Mouse (Mus musculus): ENCODE results near the gene Zbtb20.

Zbtb20 gene

GRCm38 (mm10) chr16:43482738-43483137 lies 607.1 kb downstream of the Zbtb20 start:
- DNase-seq (ENCODE audit: low spot score in 2 of 2): no peak

GRCm38 (mm10) chr16:43484400-43484799 lies 608.7 kb downstream of the Zbtb20 start:
- DNase-seq (ENCODE audit: low spot score in 2 of 2): no peak

DNA sequence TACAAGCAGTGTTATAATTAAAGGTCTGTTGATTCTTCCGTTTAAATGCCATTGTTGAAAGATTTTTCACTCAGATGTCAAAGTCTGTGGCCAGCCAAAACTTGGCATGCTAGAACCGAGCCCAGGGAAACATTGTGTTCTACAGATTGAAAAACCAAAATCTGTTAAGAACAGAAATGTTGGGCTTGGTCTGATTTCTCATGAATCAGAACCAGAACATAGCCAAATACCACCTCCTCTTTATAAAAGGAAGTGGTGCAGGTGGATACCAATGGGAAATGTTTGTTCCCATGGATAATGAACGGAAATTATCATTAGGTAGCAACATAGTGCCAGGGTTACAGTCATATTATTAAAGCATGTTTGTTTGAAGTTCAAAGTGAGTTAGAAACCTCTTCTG lies 613.7 kb downstream of the Zbtb20 start:
- no peak for DNase-seq (ENCODE audit: low spot score in 2 of 2)

DNA sequence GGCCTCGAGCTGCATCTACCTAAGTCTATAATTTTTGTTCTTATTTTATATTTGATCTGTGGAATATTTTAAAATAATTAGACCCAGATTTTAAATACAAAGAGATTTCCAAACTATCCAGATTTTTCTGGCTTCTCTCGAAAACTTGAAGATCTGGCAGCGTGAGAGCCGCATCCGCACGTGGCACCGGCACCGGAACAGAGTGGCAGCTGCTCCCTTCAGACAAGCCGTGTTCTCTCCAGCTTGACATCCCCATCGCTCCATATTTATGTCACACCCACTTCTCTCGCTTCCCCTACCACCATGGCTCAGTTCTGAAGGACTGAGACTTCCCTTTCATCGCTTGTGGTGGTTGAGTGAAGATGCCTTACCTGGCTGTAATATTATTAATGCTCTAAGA lies 614.3 kb downstream of the Zbtb20 start:
- no peak for DNase-seq (ENCODE audit: low spot score in 2 of 2)

- DNase-seq (ENCODE audit: low spot score in 2 of 2): no peak
Observed at GRCm38 (mm10) chr16:43492863-43493262, 617.2 kb downstream of the Zbtb20 start.

- DNase-seq (ENCODE audit: low spot score in 2 of 2): no peak
Observed at GRCm38 (mm10) chr16:43493596-43494385, 618.1 kb downstream of the Zbtb20 start.

DNA sequence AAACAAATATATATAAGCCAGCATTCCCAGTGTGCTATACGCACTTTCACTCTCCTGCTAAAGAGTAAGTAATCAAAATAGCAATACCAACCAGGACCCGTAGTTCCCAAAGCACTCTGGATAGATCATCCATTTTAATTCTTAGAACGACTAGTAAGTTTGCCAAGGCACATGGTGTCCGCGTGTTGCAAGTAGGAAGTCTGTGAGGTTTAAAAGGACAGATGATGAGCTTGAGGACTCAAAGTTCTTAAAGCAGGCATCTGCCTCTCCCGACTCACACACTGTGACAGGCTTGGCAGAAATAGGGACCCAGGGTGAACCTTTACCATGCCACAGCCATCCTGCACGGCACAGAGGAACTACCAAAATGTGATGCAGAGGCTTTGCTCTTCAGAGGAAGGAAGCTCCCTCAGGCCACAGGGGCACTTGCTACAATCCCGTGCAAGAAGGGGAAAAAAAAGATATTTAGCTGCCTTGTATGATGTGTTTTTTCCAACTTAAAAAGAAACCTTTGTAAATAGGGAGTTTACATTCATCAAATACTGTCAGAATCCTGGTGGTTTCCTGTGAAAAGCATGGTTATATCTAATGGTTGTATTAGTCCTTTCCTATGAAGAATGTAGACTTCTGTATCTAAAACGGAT lies 619.6 kb downstream of the Zbtb20 start:
- DNase-seq (ENCODE audit: low spot score in 2 of 2): no peak

- DNase-seq (ENCODE audit: low spot score in 2 of 2): no peak
Observed at GRCm38 (mm10) chr16:43497093-43497492, 621.4 kb downstream of the Zbtb20 start.

- DNase-seq (ENCODE audit: low spot score in 2 of 2): no peak
Observed at GRCm38 (mm10) chr16:43500132-43500853, 624.6 kb downstream of the Zbtb20 start.

DNA sequence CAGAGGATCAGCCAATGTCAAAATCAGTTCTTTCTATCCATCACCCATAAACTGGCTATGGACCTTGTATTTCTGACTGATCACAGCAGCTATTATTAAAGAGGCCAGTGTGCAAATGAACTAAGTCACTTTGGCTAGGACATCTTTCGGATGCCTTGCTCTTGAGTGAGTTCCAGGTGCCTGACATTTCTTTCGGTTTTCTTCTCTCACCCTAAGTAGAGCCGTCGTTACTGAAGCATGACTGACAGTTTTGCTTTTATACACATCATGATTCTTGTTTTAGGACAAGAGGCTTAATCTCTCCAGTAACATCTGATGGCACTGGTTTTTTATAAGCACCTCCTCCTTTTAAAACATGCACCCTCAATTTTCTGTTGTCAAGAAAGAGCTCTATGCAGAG lies 625.6 kb downstream of the Zbtb20 start:
- DNase-seq (ENCODE audit: low spot score in 2 of 2): no peak

- no peak for DNase-seq (ENCODE audit: low spot score in 2 of 2)
Observed at GRCm38 (mm10) chr16:43502339-43503009, 626.8 kb downstream of the Zbtb20 start.

- DNase-seq (ENCODE audit: low spot score in 2 of 2): no peak
Observed at GRCm38 (mm10) chr16:43503010-43503635, 627.4 kb downstream of the Zbtb20 start.

- no peak for DNase-seq (ENCODE audit: low spot score in 2 of 2)
Observed at GRCm38 (mm10) chr16:43503636-43504010, 627.9 kb downstream of the Zbtb20 start.

- peak in 1 of 2 experiments; percentile 65 for DNase-seq (ENCODE audit: low spot score in 2 of 2)
Observed at GRCm38 (mm10) chr16:43504151-43504550, 628.5 kb downstream of the Zbtb20 start.

GRCm38 (mm10) chr16:43504556-43504955 lies 628.9 kb downstream of the Zbtb20 start:
- no peak for DNase-seq (ENCODE audit: low spot score in 2 of 2)

GRCm38 (mm10) chr16:43505314-43505950 lies 629.8 kb downstream of the Zbtb20 start:
- no peak for DNase-seq (ENCODE audit: low spot score in 2 of 2)

DNA sequence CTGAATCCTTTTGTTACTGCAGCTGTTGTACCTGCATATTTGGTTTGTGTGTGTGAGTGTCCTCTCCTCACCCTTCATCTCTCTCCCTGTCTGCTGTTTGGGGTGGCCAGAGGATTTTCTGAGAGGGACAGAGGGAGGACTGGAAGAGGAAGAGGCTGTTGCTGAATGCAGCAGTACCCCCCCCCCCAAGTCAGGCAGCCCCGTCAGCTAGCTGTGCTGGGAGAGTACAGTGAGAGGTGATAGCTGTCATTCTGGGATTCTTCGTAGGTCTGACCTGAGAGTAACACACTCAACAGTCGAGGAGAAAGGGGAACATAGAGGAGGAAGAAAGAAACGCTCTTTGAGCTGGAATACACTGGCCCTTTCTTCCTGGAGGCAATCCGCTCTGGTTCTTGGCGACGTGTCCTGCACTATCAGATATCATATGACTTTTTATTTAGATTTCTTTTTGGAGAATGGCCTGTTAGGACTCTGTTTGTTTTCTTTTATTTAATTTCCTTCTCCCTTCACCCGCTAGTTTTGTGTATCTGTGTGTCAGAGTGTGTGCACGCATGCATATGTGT lies 630.6 kb downstream of the Zbtb20 start:
- no peak for DNase-seq (ENCODE audit: low spot score in 2 of 2)

DNA sequence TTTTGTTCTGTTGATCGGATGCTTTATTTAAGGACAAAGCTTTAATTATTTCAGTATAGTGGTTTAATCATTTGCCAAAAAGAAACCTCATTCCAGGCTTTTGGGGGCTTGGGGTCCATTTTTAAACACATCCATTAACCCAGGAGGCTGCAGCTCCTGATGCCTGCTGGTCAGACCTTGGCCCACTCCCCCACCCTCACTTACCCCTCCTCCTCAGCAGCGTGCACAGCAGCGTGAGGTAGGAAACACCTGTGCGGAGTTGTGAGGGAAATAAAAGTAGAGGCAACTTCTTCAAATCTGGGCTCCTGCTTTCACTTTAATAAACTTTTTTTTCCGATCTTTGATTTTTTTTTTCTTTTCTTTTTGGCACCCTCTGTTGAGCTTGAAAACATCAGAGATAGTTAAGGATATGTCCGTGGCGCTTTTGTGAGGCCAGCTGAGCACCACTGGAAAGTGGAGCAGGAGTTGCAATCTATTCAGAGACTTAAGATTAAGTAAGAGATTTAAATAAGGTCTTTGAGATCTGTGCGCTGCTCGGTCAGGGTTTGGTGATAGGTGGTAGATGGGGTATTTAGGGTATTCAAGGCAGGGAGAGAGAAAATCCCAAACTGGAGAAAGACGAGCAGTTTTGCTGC lies 631.2 kb downstream of the Zbtb20 start:
- DNase-seq (ENCODE audit: low spot score in 2 of 2): no peak

DNA sequence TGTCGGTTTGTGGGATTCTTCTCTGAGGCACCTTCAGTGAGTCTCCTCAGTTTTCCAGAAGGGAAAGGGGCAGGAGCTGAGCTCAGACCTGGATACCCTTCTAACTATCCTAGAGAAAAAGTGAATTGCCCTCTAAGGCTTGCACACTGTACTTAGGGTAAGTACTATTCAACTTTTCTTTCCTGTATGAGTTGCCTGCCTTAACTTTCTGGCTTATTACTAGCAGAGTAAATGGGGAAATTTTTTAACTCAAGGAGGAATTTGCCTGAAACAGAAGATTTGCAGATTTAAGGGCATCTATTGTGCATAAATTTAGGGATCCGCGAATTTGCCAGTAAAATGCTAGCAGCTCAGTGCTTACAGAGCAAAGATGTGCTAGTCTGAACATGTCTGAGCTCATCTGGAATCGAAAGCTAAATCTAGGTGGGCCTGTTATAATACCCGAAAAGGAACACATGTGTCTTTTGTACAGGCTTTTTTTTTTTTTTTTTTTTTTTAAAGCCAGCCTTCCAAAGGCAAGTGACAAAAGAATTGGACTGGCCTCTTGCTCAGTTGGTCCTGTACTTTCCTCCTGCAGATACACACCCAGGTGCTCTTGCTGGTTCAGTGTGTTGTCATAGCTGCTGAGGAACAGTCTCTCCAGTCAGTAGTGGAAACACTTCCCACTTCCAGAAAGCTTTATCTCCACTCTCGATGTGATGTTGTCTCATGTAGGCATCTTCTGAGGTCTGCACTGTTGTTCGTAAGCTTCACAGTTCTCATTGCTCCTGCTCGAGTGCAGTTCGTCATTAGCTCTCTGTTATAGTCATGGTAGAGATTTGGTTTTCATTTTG lies 632.7 kb downstream of the Zbtb20 start:
- DNase-seq (ENCODE audit: low spot score in 2 of 2): no peak
